Mouse (Mus musculus) mature B cell (primary cell): Measurements from ENCODE around the gene Fbxo3.
"Not testable (repeated sequence)": the region's sequence is repeated elsewhere in the genome, so short reads cannot be mapped to it uniquely, and the experiment has no call there.

ENCODE experiments used
- in situ Hi-C: fragments of 300-500 bp; cut with MboI; formaldehyde crosslinking; loops from 2 replicates; pipeline ENCODE4 v1.14.3; 2019

Gene Fbxo3

GRCm38 (mm10) chr2:104096256-104096655, 68.7 kb downstream of the Fbxo3 start:
- in situ Hi-C loops: no loop called here

GRCm38 (mm10) chr2:104096796-104097195, 69.3 kb downstream of the Fbxo3 start:
- in situ Hi-C loops: not testable (repeated sequence)

DNA sequence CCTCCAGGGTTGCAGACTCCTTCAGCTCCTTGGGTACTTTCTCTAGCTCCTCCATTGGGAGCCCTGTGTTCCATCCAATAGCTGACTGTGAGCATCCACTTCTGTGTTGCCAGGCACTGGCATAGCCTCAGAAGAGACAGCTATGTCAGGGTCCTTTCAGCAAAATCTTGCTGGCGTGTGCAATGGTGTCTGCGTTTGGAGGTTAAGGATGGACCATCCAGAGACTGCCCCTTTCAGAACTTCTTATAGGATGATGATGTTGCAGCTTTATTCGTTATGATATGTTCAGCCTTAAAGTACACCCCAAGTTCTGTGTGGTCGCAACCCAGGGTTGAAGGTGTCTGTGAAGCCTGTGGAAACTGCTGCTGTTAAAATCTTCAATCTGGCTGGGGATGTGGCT, 69.9 kb downstream of the Fbxo3 start:
- in situ Hi-C loops: not testable (repeated sequence)

DNA sequence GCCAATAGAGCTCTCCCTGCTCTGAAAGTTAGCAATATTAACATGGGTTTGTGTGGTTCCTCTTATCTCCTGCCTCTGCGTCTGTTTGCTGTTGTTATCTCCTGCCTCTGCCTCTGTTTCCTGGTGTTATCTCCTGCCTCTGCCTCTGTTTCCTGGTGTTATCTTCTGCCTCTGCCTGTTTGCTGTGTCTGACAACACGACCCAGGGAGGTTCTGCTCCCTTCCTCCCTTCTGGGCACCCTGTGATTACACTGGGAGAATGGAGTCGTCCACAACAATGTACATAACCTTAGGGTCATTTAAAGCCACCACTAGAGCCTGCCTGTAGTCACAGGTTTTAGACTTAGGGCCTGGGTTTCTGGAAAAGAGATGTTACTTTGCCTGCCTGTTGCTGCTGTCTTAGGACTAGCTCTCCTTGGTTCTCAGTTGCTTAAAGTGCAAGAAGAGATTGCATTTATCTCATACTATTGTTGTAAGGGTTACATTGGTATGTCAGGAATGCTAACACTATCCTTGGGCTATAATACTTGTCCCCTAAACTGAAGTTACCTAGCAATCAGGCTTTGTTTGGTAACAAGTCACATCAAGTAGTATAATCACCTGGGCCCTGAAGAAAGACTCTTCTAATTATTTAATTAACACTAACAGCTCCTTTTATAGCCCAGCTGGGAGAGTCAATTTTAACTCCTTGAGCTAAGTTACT, 71.2 kb downstream of the Fbxo3 start:
- in situ Hi-C loops: no loop called here

GRCm38 (mm10) chr2:104099231-104099585, 71.7 kb downstream of the Fbxo3 start:
- in situ Hi-C loops: no loop called here

DNA sequence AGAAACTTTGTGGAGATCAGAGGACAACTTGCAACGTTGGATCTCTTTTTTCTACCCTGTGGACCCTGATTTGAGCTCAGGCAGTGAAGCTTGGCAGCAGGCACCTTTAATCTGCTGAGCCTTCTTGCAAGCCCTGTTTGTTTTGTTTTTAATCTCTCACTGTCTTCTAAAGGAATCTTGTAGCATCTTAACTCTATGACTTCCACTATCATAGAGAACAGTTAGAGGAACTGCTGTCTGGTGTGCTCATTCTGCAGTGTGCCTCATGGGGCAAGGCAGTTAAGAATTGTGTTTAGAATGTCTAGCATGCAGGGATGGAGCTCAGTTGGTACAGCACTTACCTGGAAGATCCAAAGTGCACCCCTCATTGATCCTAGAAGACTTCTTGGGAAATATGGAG, 72.4 kb downstream of the Fbxo3 start:
- in situ Hi-C loops: no loop called here

- in situ Hi-C loops: no loop called here
Observed at GRCm38 (mm10) chr2:104104800-104105199, 77.3 kb downstream of the Fbxo3 start.

- in situ Hi-C loops: not testable (repeated sequence)
Observed at GRCm38 (mm10) chr2:104109021-104109420, 81.5 kb downstream of the Fbxo3 start.

- in situ Hi-C loops: no loop called here
Observed at GRCm38 (mm10) chr2:104109528-104109927, 82.0 kb downstream of the Fbxo3 start.

GRCm38 (mm10) chr2:104110031-104110430, 82.5 kb downstream of the Fbxo3 start:
- in situ Hi-C loops: no loop called here

DNA sequence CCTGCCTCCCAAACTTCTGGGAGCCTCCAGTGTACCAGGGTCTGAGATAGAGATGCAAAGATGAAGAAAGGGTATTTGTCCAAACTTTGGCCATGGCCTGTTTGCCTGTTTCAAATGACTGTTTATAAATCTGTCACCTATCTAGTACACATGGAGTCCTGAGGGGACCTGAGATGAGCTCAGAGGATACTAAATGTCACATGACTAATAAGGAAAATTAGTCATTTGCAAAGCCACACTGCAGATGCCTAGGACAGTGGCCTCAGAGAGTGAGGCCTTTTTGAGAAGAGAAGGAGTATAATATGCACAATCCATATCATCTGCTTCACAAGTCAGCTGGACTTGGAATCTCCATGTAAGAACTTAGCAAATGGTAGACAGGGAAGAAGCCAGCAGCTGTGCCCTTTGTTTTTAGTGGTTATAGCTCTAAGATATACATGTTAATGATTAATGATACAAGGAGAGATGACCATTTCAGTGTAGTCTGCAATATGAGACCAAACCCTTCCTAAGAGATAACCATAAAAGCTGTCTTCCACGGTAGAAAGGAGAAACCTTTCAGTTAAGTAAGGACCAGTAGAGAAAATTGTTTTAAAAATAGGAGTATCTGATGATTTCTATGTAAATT, 83.8 kb downstream of the Fbxo3 start:
- in situ Hi-C loops: not testable (repeated sequence)
